Mouse (Mus musculus) lung, postnatal 10 days (tissue): ENCODE data around the gene Arfgef2.

Experiments
- DNase-seq: peaks from one replicate; pipeline ENCODE4 v3.0.0; 2021

Arfgef2 gene

GRCm38 (mm10) chr2:166862505-166862904, 57.1 kb downstream of the Arfgef2 start:
- no peak for DNase-seq

DNA sequence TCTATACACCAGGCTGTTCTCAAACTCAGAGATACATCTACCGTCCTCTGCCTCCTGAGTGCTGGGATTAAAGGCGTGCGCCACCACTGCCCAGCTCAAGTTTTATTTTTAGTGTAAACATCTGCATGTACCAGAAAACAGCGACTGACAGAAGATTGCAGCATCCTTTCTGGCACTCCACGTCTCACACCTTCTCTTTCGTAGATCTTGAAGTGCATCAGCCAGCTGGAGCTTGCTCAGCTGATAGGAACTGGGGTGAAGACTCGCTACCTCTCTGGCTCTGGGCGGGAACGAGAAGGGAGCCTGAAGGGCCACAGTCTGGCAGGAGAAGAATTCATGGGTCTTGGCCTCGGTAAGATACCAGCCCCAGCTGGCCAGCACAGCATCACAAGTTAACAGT, 60.1 kb downstream of the Arfgef2 start:
- DNase-seq = no peak

DNA sequence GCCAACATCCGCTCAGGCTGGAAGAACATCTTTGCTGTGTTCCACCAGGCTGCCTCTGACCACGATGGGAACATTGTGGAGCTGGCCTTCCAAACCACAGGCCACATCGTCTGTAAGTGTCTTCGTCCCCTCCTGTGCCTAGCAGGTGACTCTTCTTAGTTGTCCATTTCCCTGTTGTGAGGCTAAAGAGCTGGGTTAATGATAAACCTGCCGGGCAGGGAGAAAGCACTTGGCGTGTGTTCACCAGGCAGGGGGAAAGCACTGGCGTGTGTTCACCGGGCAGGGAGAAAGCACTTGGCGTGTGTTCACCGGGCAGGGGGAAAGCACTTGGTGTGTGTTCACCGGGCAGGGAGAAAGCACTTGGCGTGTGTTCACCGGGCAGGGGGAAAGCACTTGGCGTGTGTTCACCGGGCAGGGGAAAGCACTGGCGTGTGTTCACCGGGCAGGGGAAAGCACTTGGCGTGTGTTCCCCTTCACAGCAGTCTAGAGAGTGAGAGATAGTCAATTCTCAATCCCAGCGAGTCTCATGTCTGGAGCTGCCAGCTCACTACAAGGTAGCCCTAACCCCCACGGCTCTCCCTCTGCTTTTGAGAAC, 65.0 kb downstream of the Arfgef2 start:
- no peak for DNase-seq

DNA sequence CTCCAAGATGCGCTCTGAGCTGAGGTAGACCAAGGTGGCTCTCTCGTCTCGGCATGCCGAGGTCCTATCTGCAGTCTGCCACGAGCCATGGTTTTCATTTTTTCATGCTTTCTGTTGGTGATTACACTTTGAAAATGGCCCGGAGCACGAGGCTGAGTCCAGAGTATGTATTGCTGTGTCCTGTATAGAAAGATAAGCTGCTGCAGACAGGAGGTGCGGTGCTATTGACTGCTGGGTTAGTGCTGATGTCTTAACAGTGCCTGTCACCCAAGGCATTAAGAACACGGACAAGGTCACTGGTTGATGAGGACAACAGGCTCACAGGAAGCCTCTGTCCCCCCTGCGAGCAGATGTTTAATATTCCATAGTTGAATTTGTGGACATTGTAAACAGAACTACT, 65.5 kb downstream of the Arfgef2 start:
- DNase-seq = no peak

GRCm38 (mm10) chr2:166874675-166875280, 69.4 kb downstream of the Arfgef2 start:
- no peak for DNase-seq

GRCm38 (mm10) chr2:166875561-166875960, 70.2 kb downstream of the Arfgef2 start:
- no peak for DNase-seq

- DNase-seq = no peak
Measured at GRCm38 (mm10) chr2:166876331-166876730, 70.9 kb downstream of the Arfgef2 start.

DNA sequence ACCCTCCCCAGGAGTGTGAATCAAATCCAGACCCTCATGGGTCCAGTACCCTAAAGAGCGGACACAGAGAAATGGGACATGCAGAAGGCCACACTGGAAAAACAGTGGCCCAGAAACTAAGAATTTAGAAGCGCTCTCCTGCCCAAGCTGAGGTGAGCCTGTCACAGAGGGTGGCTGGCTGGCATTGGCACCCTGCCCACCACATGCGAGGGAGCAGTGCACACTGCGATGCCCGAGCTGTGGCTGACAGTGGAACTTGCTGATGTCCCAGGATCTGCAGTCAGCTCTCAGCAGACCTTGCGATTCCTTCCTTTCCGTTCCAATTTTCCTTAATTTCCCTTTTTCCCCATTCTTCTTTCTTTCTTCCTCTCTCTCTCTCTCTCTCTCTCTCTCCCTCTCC, 79.7 kb downstream of the Arfgef2 start:
- no peak for DNase-seq

- DNase-seq = no peak
Measured at GRCm38 (mm10) chr2:166885619-166886018, 80.2 kb downstream of the Arfgef2 start.

DNA sequence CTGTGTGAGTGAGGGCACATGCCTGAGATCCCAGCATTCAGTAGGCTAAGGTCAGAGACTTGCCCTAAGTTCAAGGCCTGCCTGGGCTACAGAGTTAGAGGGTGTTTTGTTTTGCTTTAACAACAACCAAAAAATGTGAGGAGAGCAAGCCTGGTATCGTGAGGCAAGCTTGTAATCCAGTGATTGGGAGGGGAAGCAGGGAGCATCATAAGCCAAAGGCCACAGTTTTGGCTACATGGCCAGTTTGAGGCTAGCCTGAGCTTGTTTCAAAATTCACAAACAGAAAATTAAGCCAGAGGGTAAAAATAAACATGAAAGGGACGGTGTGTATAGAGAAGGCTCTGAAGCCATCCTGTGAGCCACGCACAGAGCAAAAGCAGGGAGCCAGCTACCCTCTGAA, 80.8 kb downstream of the Arfgef2 start:
- DNase-seq = no peak

DNA sequence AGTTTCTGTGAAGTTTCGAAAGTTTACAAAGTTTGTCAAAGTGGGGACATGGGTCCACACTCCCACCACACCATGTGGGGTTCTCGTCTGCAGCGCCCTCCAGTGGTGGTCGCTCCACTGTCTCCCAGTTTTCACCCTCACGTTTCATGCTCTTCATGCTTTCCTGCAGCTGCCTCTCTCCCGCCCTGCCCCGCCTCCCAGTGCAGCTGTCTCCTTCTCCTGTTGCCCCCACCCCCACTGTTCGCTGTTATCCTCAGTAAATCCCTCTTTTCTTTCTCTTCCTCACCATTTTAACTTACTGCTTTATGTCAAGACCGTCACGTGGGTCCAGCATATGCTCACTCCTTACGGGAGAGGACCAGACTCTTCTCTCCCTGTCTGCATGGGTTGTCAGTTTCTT, 82.4 kb downstream of the Arfgef2 start:
- DNase-seq = no peak

DNA sequence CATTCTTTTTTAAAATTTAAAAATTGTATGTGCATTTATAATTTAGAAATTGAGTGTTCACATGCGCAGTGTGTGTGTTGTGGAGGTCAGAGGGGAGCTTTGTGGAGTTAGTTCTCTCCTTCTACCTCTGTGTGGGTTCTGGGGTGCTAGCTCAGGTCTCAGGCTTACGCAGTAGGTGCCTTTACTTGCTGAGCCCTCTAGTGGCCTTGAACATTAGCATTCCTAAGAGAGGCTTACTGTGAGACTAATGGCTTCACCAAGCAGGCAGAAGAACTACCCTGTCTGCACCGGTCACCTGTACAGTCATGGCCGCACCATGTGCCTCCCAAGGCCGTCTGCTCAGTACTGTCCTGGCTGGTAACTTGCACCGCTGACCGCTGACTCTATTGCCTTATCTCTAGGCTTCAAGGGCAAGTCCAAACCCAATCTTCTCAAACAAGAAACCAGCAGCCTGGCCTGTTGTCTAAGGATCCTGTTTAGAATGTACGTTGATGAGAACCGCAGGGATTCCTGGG, 86.0 kb downstream of the Arfgef2 start:
- no peak for DNase-seq

- DNase-seq = no peak
Measured at GRCm38 (mm10) chr2:166892158-166892680, 86.8 kb downstream of the Arfgef2 start.

DNA sequence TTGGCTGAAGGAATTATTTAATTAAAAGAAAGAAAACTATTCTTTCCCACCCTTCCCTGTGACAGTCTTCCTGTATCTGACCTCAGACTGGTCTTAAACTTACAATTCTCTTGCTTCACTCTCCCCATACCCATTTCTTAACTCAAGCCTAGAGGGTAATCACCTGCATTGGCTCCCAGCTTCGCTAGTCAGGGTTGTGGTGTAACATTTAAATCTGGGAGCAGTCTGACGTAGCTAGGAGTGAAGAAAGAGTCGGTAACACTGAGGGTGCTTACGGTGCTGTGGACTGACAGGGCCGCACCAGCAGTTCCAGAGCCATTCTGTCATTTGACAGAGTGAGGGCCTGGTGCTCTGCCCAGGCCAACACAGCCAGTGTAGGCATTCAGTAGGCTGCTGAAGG, 87.6 kb downstream of the Arfgef2 start:
- DNase-seq = no peak

- no peak for DNase-seq
Measured at GRCm38 (mm10) chr2:166896368-166896767, 91.0 kb downstream of the Arfgef2 start.

DNA sequence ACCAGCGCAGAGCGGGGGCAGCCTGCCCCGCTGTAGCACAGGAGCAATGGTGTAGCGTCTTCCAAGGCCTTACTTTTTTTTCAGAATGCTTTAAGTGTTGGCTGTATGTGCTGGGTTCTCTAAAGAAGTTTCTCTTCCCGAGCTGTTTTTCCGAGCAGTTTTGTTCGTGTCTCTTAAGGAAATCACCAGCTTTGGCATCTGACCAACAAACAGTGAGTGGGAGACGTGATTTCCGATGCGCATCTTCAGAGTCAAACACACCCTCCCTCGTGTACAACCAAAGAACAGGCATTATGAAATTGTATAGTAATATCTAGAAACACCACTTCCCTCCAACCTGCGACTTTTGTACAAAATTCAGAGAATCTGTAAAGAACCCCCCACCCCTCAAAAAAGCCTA, 91.6 kb downstream of the Arfgef2 start:
- no peak for DNase-seq

DNA sequence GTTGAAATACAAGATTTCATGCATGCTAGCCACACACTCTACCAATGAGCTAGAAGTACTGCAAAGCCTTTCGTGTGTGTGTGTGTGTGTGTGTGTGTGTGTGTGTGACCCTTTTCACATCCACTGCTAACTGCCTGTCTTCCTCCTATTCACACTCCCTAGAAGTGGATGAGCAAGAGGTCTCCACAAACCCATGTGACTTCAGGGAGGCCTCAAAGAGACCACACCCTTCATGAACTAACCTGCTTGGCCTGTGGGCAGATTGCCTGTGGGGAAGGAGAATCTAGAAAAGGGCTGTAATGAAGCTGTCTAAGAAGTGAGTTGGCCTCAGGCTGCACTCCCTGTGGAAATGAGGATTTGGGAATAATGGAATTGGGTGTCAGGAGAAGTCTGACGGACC, 93.8 kb downstream of the Arfgef2 start:
- no peak for DNase-seq

GRCm38 (mm10) chr2:166899746-166900145, 94.4 kb downstream of the Arfgef2 start:
- DNase-seq = no peak

GRCm38 (mm10) chr2:166900792-166901505, 95.6 kb downstream of the Arfgef2 start:
- no peak for DNase-seq

GRCm38 (mm10) chr2:166903719-166904282, 98.4 kb downstream of the Arfgef2 start:
- DNase-seq = no peak

GRCm38 (mm10) chr2:166905711-166906522, 100.5 kb downstream of the Arfgef2 start, which contains the start of gene Cse1l:
Gene Cse1l, plus strand, starts transcription at chr2:166906040.
- DNase-seq = peak; percentile 97

GRCm38 (mm10) chr2:166906523-166907182, 101.3 kb downstream of the Arfgef2 start:
- peak; percentile 21 for DNase-seq
